Mouse (Mus musculus) midbrain, postnatal 0 days (tissue): ENCODE measurements around the gene Egflam. TPM values are rescaled to one million over a fixed set of nuclear protein-coding genes. Genes with fewer than 3 reads are reported as not detected.
A peak's percentile ranks its signal among the peaks of the same experiment; 100 is the strongest.

Experiments
- ATAC-seq: fragments of 200-750 bp; cut with Nextera tagmentation; 2 replicates; pipeline ENCODE4 v1.8.0; 2017; ENCODE audit warnings: moderate number of reproducible peaks, mild to moderate bottlenecking, moderate TSS enrichment, moderate library complexity; ENCODE audit not compliant: low FRiP score
- DNase-seq: peaks from one replicate; pipeline ENCODE4 v3.0.0-alpha.2; 2015; ENCODE audit warnings: low spot score
- H3K27ac ChIP-seq: fragments of 300-500 bp; sonication (generic); 2 replicates; pipeline ENCODE4 v1.5.1; 2014; ENCODE audit warnings: low read depth, mild to moderate bottlenecking, low read length, mixed read lengths
- H3K27me3 ChIP-seq: fragments of 300-500 bp; sonication (generic); 2 replicates; pipeline ENCODE4 v1.6.1; 2014; ENCODE audit warnings: low read length, control low read depth, mixed read lengths; ENCODE audit not compliant: insufficient read depth
- H3K36me3 ChIP-seq: fragments of 300-500 bp; sonication (generic); 2 replicates; pipeline ENCODE4 v1.6.1; 2014; ENCODE audit warnings: low read length, control low read depth, mixed read lengths; ENCODE audit not compliant: insufficient read depth
- H3K4me1 ChIP-seq: fragments of 300-500 bp; sonication (generic); 2 replicates; pipeline ENCODE4 v1.6.1; 2014; ENCODE audit warnings: mild to moderate bottlenecking, control low read depth, antibody characterized with exemption, low read length, mixed read lengths; ENCODE audit not compliant: insufficient read depth
- H3K4me2 ChIP-seq: fragments of 300-500 bp; sonication (generic); 2 replicates; pipeline ENCODE4 v1.6.1; 2014; ENCODE audit warnings: low read depth, mild to moderate bottlenecking, low read length, mixed read lengths; ENCODE audit not compliant: poor library complexity, severe bottlenecking
- H3K4me3 ChIP-seq: fragments of 300-500 bp; sonication (generic); 2 replicates; pipeline ENCODE4 v1.5.1; 2014; ENCODE audit warnings: low read depth, mild to moderate bottlenecking, low read length, moderate library complexity
- H3K9ac ChIP-seq: fragments of 300-500 bp; sonication (generic); replicated peaks from 2 replicates; pipeline ENCODE4 v1.6.1; 2014; ENCODE audit warnings: mild to moderate bottlenecking, low read length, moderate library complexity, mixed read lengths; ENCODE audit not compliant: poor library complexity, severe bottlenecking
- H3K9me3 ChIP-seq: fragments of 300-500 bp; sonication (generic); 2 replicates; pipeline ENCODE4 v1.6.1; 2016; ENCODE audit warnings: low read length, control low read depth
- CTCF ChIP-seq: IDR thresholded peaks from 2 replicates; pipeline ENCODE4 v1.5.1; 2016; ENCODE audit warnings: antibody characterized with exemption, mild to moderate bottlenecking
- WGBS: fragments of 180-500 bp; shearing (Covaris S2); extraction: QIAGEN DNeasy Blood & Tissue Kit; methylation state at CpG from one replicate; pipeline ENCODE4 v1.1.7; 2014; 5-methylcytosine and 5-hydroxymethylcytosine counted together
- polyA plus RNA-seq: library from polyadenylated mRNA; unstranded; fragments of >200 nt; fragmentation: Nextera tagmentation; extraction: Ambion mirVana; gene quantifications from 2 replicates; pipeline ENCODE4 v1.2.1, GENCODE M21; 2015
- total RNA-seq: library from RNA; depleted of rRNA; stranded (reverse); fragments of >200 nt; gene quantifications from 2 replicates; pipeline ENCODE4 v1.2.3, GENCODE M21; 2014

Egflam gene
- total and polyA plus RNA-seq, 2 experiments from 2014 or later: 7.8 to 8.6 TPM

- DNase-seq (no peak), ATAC-seq (no peak)
- H3K9ac ChIP-seq: no peak overlapping the region
- no peaks in the 10 kb centered on the region for H3K27me3 ChIP-seq
- no peaks in the 10 kb centered on the region for H3K9me3 ChIP-seq
- H3K27ac ChIP-seq: no peak overlapping the region
- H3K4me3 ChIP-seq: no peak overlapping the region
- WGBS: 91% methylated on average over 1 of the region's 1 CpGs
- H3K36me3 ChIP-seq: no peaks in the 10 kb centered on the region
- H3K4me2 ChIP-seq: no peak overlapping the region
- no peaks in the 10 kb centered on the region for H3K4me1 ChIP-seq
- TF ChIP-seq CTCF: no peak
Observed at GRCm38 (mm10) chr15:7299892-7300291, 98.3 kb downstream of the Egflam start.

- Histone ChIP-seq H3K36me3 (no peaks in the 10 kb centered on the region), H3K9ac (no peak overlapping the region), H3K4me2 (no peak overlapping the region), H3K4me3 (no peak overlapping the region), H3K4me1 (no peaks in the 10 kb centered on the region; the same call in 1 of the 2 replicates), H3K27ac (no peak overlapping the region), H3K9me3 (no peaks in the 10 kb centered on the region), H3K27me3 (no peaks in the 10 kb centered on the region)
- DNase-seq (no peak), ATAC-seq (no peak)
- 97% methylated on average over 1 of the region's 1 CpGs for WGBS
- no peak for TF ChIP-seq CTCF
Observed at GRCm38 (mm10) chr15:7295199-7295598, 103.0 kb downstream of the Egflam start.

GRCm38 (mm10) chr15:7292854-7293253, 105.3 kb downstream of the Egflam start:
- DNase-seq: peak; percentile 30

GRCm38 (mm10) chr15:7290003-7290402, 108.2 kb downstream of the Egflam start:
- no peak overlapping the region for H3K27ac ChIP-seq
- ATAC-seq: no peak
- no peak overlapping the region for H3K9ac ChIP-seq
- WGBS: 81% methylated on average over 4 of the region's 4 CpGs
- no peaks in the 10 kb centered on the region; the same call in 1 of the 2 replicates for H3K4me1 ChIP-seq
- H3K27me3 ChIP-seq: no peaks in the 10 kb centered on the region
- no peak overlapping the region for H3K4me2 ChIP-seq
- no peaks in the 10 kb centered on the region for H3K9me3 ChIP-seq
- no peaks in the 10 kb centered on the region for H3K36me3 ChIP-seq
- no peak for TF ChIP-seq CTCF
- DNase-seq: no peak
- H3K4me3 ChIP-seq: no peak overlapping the region

More at GRCm38 (mm10) chr15:7292854-7293253, 105.3 kb downstream of the Egflam start:
- Histone ChIP-seq H3K9me3 (no peaks in the 10 kb centered on the region), H3K4me1 (no peaks in the 10 kb centered on the region; the same call in 1 of the 2 replicates), H3K4me2 (no peak overlapping the region), H3K9ac (no peak overlapping the region), H3K4me3 (no peak overlapping the region), H3K27me3 (no peaks in the 10 kb centered on the region), H3K27ac (no peak overlapping the region), H3K36me3 (no peaks in the 10 kb centered on the region)
- TF ChIP-seq CTCF: no peak
- ATAC-seq: peak; percentile 60

- Histone ChIP-seq H3K4me2 (no peak overlapping the region), H3K4me3 (no peak overlapping the region), H3K27me3 (no peaks in the 10 kb centered on the region), H3K4me1 (no peaks in the 10 kb centered on the region; the same call in 1 of the 2 replicates), H3K9me3 (no peaks in the 10 kb centered on the region), H3K36me3 (no peaks in the 10 kb centered on the region), H3K9ac (no peak overlapping the region), H3K27ac (no peak overlapping the region)
- ATAC-seq (no peak), DNase-seq (no peak)
- 73% methylated on average over 14 of the region's 14 CpGs for WGBS
- TF ChIP-seq CTCF: no peak
Observed at GRCm38 (mm10) chr15:7289516-7289915, 108.7 kb downstream of the Egflam start.

GRCm38 (mm10) chr15:7288841-7289424, 109.3 kb downstream of the Egflam start:
- H3K27me3 ChIP-seq: no peaks in the 10 kb centered on the region
- no peaks in the 10 kb centered on the region for H3K36me3 ChIP-seq
- no peak overlapping the region for H3K4me2 ChIP-seq
- H3K4me3 ChIP-seq: no peak overlapping the region
- 64% methylated on average over 4 of the region's 4 CpGs for WGBS
- no peak for DNase-seq
- no peaks in the 10 kb centered on the region; the same call in 1 of the 2 replicates for H3K4me1 ChIP-seq
- no peak overlapping the region for H3K27ac ChIP-seq
- no peaks in the 10 kb centered on the region for H3K9me3 ChIP-seq
- no peak for ATAC-seq
- H3K9ac ChIP-seq: no peak overlapping the region
- TF ChIP-seq CTCF: no peak
